Mouse (Mus musculus) forebrain, embryonic 16.5 days (tissue): ENCODE data around the gene Gse1. TPM values are rescaled to one million over a fixed set of nuclear protein-coding genes. Genes with fewer than 3 reads are reported as not detected.

Source experiments
- ATAC-seq: fragments of 200-750 bp; cut with Nextera tagmentation; 2 replicates; pipeline ENCODE4 v1.8.0; 2017; ENCODE audit warnings: mild to moderate bottlenecking, moderate library complexity
- H3K27ac ChIP-seq: fragments of 300-500 bp; sonication (generic); 2 replicates; pipeline ENCODE4 v1.5.1; 2014; ENCODE audit warnings: low read length, control low read depth
- H3K27me3 ChIP-seq: fragments of 300-500 bp; sonication (generic); replicated peaks from 2 replicates; pipeline ENCODE4 v1.6.1; 2014; ENCODE audit warnings: low read length; ENCODE audit not compliant: control insufficient read depth, insufficient read depth
- H3K36me3 ChIP-seq: fragments of 300-500 bp; sonication (generic); 2 replicates; pipeline ENCODE4 v1.6.1; 2014; ENCODE audit not compliant: control insufficient read depth, insufficient read depth
- H3K4me1 ChIP-seq: fragments of 300-500 bp; sonication (generic); replicated peaks from 2 replicates; pipeline ENCODE4 v1.6.1; 2014; ENCODE audit warnings: low read length; ENCODE audit not compliant: control insufficient read depth, insufficient read depth
- H3K4me2 ChIP-seq: fragments of 300-500 bp; sonication (generic); 2 replicates; pipeline ENCODE4 v1.6.1; 2014; ENCODE audit warnings: mild to moderate bottlenecking, low read length, control low read depth
- H3K4me3 ChIP-seq: fragments of 300-500 bp; sonication (generic); replicated peaks from 2 replicates; pipeline ENCODE4 v1.5.1; 2014; ENCODE audit warnings: mild to moderate bottlenecking, low read length, control low read depth
- H3K9ac ChIP-seq: fragments of 300-500 bp; sonication (generic); replicated peaks from 2 replicates; pipeline ENCODE4 v1.6.1; 2014; ENCODE audit warnings: low read depth, low read length, control low read depth
- H3K9me3 ChIP-seq: fragments of 300-500 bp; sonication (generic); 2 replicates; pipeline ENCODE4 v1.6.1; 2016; ENCODE audit warnings: low read length; ENCODE audit not compliant: control insufficient read depth
- WGBS: fragments of 180-500 bp; shearing (Covaris S2); extraction: QIAGEN DNeasy Blood & Tissue Kit; methylation state at CpG from one replicate; pipeline ENCODE4 v1.1.7; 2014; 5-methylcytosine and 5-hydroxymethylcytosine counted together
- polyA plus RNA-seq: library from polyadenylated mRNA; unstranded; fragments of >200 nt; fragmentation: Nextera tagmentation; extraction: Ambion mirVana; gene quantifications from 2 replicates; pipeline ENCODE4 v1.2.1, GENCODE M21; 2015

Gene Gse1
- polyA plus RNA-seq, 1 experiment from 2014 or later = 34.9 TPM

GRCm38 (mm10) chr8:120532517-120533215, 304.4 kb downstream of the Gse1 start:
- no peak overlapping the region for H3K4me3 ChIP-seq
- peak overlapping the region; percentile 93 for H3K27ac ChIP-seq
- 2% methylated on average over 29 of the region's 29 CpGs for WGBS
- no peaks in the 10 kb centered on the region for H3K9me3 ChIP-seq
- H3K4me1 ChIP-seq = peaks cover 75% of the 10 kb centered on the region
- H3K4me2 ChIP-seq = peak overlapping the region; percentile 41
- peak; percentile 58 for ATAC-seq
- H3K9ac ChIP-seq = peak overlapping the region; percentile 35
- H3K36me3 ChIP-seq = no peaks in the 10 kb centered on the region
- no peaks in the 10 kb centered on the region for H3K27me3 ChIP-seq

DNA sequence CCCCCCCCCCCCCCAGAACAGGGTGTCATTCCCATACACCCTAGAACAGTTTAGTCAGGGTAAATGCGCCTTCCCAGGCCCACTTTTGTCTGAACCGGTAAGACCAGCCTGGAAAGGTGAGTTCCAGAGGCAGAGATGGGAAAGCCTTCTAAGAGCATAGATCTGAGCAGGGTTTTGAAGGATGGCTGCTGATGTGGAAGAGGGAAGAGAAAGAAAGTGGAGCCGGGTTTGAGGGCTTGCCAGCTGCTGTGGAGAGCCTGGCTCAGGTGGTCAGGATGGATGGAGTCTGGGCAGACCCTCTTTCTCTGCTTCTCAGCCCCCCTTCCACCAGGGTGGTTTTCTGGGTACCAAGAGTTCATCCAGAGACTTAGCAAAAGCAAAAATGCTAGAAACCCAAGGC, 305.1 kb downstream of the Gse1 start:
- Histone ChIP-seq H3K36me3 (no peaks in the 10 kb centered on the region), H3K27me3 (no peaks in the 10 kb centered on the region), H3K9ac (peak overlapping the region; percentile 35), H3K4me1 (peaks cover 73% of the 10 kb centered on the region), H3K27ac (peak overlapping the region; percentile 100), H3K4me3 (no peak overlapping the region), H3K4me2 (peak overlapping the region; percentile 41), H3K9me3 (no peaks in the 10 kb centered on the region)
- WGBS = 9% methylated on average over 3 of the region's 3 CpGs
- ATAC-seq = no peak

GRCm38 (mm10) chr8:120534080-120534479, 305.8 kb downstream of the Gse1 start:
- no peaks in the 10 kb centered on the region for H3K36me3 ChIP-seq
- no peak overlapping the region for H3K9ac ChIP-seq
- peak overlapping the region; percentile 100 for H3K27ac ChIP-seq
- H3K4me2 ChIP-seq = no peak overlapping the region; the same call in 1 of the 2 replicates
- peaks cover 74% of the 10 kb centered on the region for H3K4me1 ChIP-seq
- WGBS = 49% methylated on average over 8 of the region's 8 CpGs
- no peak for ATAC-seq
- H3K9me3 ChIP-seq = no peaks in the 10 kb centered on the region
- no peak overlapping the region for H3K4me3 ChIP-seq
- H3K27me3 ChIP-seq = no peaks in the 10 kb centered on the region

- ATAC-seq = peak; percentile 41
- Histone ChIP-seq H3K4me2 (peak overlapping the region; percentile 99), H3K9me3 (no peaks in the 10 kb centered on the region), H3K36me3 (no peaks in the 10 kb centered on the region), H3K4me1 (peaks cover 78% of the 10 kb centered on the region), H3K9ac (peak overlapping the region; percentile 32; the same call in 1 of the 2 replicates), H3K27ac (peak overlapping the region; percentile 100), H3K27me3 (no peaks in the 10 kb centered on the region), H3K4me3 (no peak overlapping the region; the same call in 1 of the 2 replicates)
- 7% methylated on average over 14 of the region's 14 CpGs for WGBS
Observed at GRCm38 (mm10) chr8:120534504-120535368, 306.5 kb downstream of the Gse1 start.

- WGBS = under 1% methylated on average over 74 of the region's 79 CpGs
- Histone ChIP-seq H3K9me3 (no peaks in the 10 kb centered on the region), H3K27ac (peak overlapping the region; percentile 100), H3K4me1 (peaks cover 87% of the 10 kb centered on the region), H3K36me3 (no peaks in the 10 kb centered on the region), H3K4me2 (peak overlapping the region; percentile 99), H3K27me3 (no peaks in the 10 kb centered on the region), H3K4me3 (peak overlapping the region; percentile 64), H3K9ac (peak overlapping the region; percentile 95)
- ATAC-seq = peak; percentile 6
Observed at GRCm38 (mm10) chr8:120535452-120536305, 307.4 kb downstream of the Gse1 start.

DNA sequence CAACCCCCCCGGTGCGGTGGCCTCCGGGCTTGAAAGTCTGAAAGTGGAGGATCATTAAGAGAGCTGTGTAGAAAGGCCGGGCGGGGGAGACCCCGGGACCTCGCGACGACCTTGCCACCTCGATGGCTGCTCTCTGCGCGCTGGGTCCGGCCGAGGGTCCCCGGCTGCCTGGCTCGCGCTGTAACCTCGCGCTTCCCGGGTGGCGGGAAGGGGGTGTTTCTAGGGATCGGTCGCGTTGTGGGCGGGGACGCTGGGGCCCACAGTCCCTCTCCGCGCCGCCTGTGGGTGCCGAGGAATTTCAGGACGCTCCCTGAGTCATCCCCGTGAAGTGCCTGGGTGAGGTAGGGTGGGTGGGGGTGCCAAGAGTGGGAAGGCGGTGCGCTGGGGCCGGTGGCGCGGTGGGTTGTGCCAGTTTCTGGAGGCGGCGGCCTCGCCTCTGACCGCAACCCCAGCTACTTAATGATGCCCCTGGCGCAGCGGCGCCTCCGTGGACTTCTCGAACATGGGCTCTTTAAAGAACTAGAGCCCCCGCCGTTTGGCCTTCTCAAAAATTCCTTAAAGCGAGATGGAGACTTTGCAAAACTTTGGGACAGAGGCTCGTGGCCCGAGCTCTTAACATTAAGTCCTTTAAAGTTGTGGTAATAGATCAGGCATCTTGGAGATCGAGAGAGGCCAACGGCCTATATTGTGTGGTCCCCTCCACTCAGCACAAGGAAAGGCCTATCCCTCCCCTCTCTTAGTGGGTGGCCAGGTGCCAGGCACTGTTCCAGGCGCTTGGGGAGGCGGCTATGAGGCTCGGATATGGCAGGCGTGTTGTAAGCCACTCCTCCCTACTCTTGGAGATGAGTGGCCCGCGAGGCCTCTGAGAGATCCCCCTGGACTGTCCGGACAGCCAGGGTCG, 308.3 kb downstream of the Gse1 start:
- under 1% methylated on average over 61 of the region's 61 CpGs for WGBS
- ATAC-seq = peak; percentile 17
- Histone ChIP-seq H3K9me3 (no peaks in the 10 kb centered on the region), H3K36me3 (no peaks in the 10 kb centered on the region), H3K4me1 (peaks cover 85% of the 10 kb centered on the region), H3K4me2 (peak overlapping the region; percentile 99), H3K27ac (peak overlapping the region; percentile 100), H3K27me3 (no peaks in the 10 kb centered on the region), H3K4me3 (peak overlapping the region; percentile 64), H3K9ac (peak overlapping the region; percentile 95)

GRCm38 (mm10) chr8:120537207-120537817, 309.1 kb downstream of the Gse1 start:
- H3K36me3 ChIP-seq = no peaks in the 10 kb centered on the region
- H3K4me2 ChIP-seq = peak overlapping the region; percentile 99
- H3K9ac ChIP-seq = peak overlapping the region; percentile 95
- WGBS = 0% methylated on average over 74 of the region's 79 CpGs
- H3K27me3 ChIP-seq = no peaks in the 10 kb centered on the region
- H3K9me3 ChIP-seq = no peaks in the 10 kb centered on the region
- peak overlapping the region; percentile 64 for H3K4me3 ChIP-seq
- ATAC-seq = 0 out of 2 replicates have a peak, but pooled peaks have one; percentile 13
- H3K4me1 ChIP-seq = peaks cover 82% of the 10 kb centered on the region
- H3K27ac ChIP-seq = peak overlapping the region; percentile 100

GRCm38 (mm10) chr8:120537818-120538396, 309.7 kb downstream of the Gse1 start:
- H3K27me3 ChIP-seq = no peaks in the 10 kb centered on the region
- H3K4me1 ChIP-seq = peaks cover 82% of the 10 kb centered on the region
- WGBS = under 1% methylated on average over 43 of the region's 46 CpGs
- H3K9me3 ChIP-seq = no peaks in the 10 kb centered on the region
- peak overlapping the region; percentile 100 for H3K27ac ChIP-seq
- ATAC-seq = peak; percentile 55
- H3K4me3 ChIP-seq = peak overlapping the region; percentile 64
- no peaks in the 10 kb centered on the region for H3K36me3 ChIP-seq
- H3K4me2 ChIP-seq = peak overlapping the region; percentile 99
- H3K9ac ChIP-seq = peak overlapping the region; percentile 95
